Mouse (Mus musculus) ES-E14 (cell line): Measurements from ENCODE around the gene Spem2.

Experiments used
- MAFK ChIP-seq: IDR thresholded peaks from 2 replicates; pipeline ENCODE4 v1.6.1; 2014; ENCODE audit warnings: mild to moderate bottlenecking, low read depth, low read length, inconsistent platforms; ENCODE audit not compliant: insufficient read depth
- ZC3H11A ChIP-seq: IDR thresholded peaks from 2 replicates; pipeline ENCODE4 v1.6.1; 2012; ENCODE audit warnings: low read depth, mild to moderate bottlenecking, inconsistent platforms, low read length, borderline replicate concordance

GRCm38 (mm10) chr11:69810280-69810679 is 8.0 kb downstream of the Spem2 start:
- TF ChIP-seq MAFK (no peak), ZC3H11A (no peak)
